Mouse (Mus musculus): ENCODE measurements around the gene Gm28047.

Gm28047 gene

DNA sequence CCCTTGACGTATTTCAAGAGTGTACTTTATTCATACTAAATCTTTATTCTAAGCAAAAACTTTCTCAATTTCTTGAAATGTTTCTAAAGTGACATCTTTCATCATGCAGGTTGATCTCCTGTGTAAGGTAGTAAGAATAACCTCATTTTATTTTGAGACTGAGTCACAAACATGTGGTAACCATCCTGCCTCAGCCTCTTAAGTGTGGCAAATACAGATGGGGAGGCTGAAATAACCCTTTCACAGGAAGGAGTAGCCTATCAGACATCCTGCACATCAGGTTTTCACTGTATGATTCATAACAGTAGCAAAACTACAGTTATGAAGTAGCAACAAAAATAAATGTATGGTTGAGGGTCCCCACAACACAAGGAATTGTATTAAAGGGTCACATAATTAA, 69.3 kb downstream of the Gm28047 start:
- DNase-seq (ENCODE audit: extremely low read depth, low read depth, low spot score): no peak

DNA sequence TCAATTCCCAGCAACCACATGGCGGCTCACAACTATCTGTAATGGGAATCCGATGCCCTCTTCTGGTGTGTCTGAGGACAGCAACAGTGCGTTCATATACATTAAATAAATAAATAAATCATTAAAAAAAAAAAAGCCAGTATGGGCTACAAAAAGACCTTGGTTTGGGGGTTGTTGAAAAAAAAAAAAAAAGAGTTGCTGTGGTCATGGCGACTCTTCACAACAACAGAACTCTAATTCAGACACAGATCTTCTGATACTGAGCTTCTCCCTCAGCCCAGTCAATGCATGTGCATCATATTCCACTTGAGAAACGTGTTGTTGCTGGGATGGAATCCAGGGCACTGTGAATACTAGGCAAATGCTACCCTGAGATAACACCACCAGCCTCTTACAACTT, 72.3 kb downstream of the Gm28047 start:
- no peak for DNase-seq (ENCODE audit: extremely low read depth, low read depth, low spot score)

DNA sequence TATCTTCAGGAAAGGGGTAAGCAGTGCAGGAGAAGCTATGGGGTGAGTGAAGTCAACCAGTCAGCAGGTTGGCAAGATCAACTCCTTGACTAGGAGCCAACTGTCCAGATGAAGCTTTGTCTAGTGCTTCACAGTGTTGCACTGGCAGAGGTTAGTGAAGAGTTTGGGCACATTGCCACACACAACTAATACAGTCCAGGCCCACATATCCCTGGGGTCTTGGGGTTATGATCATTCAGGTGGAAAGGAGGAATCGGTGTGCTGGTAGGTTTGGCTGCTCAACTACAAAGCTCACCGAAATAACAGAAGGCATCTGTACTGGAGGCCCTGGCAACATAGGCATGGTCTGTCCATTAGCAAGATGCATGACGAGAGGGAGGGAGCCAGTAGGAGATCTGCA, 77.4 kb downstream of the Gm28047 start:
- DNase-seq (ENCODE audit: extremely low read depth, low read depth, low spot score): no peak

DNA sequence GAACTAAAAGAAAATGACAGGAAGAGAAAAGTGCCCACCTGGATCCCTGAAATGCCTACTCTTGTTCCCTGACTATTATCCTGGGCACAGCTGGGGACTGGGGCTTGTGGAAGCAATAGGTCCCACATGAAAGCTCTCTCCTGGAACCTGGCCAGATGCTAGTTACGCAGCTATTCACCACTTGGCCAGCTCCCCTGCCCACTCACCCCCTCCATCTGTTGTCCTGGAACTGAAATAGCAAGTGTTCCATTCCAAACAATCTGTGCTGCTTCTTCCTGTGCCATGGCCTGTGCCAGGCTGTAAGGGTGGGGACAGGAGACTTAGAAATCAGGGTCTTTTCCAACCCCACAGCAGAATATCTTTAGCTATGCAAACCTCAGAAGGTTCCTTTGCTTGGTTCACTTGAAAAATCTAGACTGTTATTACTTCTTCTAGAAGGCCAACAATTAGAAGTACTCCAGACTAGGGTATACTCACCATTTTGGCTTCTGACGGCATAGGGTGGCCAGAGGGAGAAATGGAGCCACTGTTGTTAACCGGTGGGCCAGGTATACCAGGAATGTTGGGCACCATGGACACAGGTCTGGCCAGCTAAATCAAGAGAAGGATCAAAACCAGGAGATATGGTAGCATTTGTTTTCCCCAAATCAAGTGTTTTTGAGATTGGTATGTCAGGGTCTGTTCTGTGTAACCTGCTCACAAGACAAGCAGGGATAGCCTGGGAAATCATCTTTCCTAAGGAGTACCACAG, 78.0 kb downstream of the Gm28047 start:
- DNase-seq (ENCODE audit: extremely low read depth, low read depth, low spot score): no peak

DNA sequence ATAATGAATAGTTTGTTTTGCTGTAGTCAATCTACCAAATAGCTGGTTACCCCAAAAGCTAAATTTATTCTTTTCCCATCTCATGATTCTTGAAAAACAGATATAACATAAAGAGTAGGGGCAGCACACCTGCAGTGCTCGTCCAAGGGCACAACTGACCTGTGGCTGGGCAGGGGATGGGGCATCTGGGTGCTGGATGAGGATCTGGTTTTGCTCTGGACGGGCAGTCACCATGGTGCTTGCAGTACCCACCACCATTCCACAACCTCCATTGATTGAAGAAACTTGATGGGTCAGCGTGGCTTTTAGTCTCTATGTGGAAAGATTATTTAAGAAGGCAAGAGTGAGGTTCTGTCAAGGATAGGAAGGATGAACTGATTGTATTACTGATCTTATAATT, 78.6 kb downstream of the Gm28047 start:
- DNase-seq (ENCODE audit: extremely low read depth, low read depth, low spot score): no peak

DNA sequence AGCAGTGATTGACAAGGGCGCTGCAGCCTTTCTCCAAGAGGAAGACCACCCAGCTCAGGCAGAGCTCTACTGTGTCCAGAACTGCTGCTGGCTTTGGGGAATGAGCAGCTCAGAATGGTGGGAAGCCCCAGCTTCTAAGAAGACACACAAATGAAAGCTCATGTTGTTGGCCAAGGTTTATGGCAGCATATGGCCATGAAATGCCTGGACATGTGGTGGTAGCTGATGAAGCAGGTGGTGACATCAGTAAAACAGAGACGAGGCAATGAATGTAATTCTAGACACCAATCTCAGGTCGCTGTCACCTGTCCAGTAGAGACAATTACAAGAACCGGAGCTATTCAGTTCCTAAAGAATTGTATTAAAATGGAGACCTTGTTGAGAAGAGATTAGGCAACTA, 80.1 kb downstream of the Gm28047 start:
- DNase-seq (ENCODE audit: extremely low read depth, low read depth, low spot score): no peak

DNA sequence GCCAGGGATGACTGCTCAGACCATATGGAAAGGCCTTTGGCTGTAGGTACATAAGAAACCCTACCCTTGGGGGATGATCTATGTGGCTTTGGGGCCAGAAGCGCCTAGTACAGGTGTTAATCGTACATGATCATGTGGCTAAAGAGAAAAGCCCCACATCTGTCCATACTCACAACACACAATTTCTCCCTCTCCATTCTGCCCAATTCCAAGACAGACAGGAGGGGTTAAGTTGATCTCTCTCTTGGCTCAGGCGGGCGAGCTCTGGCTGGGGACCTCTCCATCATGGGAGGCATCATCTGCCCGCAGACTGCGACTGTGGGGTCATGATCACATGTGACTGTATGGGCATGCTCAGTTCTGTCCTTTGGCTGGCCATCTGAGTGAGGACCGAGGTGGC, 90.9 kb downstream of the Gm28047 start:
- no peak for DNase-seq (ENCODE audit: extremely low read depth, low read depth, low spot score)

DNA sequence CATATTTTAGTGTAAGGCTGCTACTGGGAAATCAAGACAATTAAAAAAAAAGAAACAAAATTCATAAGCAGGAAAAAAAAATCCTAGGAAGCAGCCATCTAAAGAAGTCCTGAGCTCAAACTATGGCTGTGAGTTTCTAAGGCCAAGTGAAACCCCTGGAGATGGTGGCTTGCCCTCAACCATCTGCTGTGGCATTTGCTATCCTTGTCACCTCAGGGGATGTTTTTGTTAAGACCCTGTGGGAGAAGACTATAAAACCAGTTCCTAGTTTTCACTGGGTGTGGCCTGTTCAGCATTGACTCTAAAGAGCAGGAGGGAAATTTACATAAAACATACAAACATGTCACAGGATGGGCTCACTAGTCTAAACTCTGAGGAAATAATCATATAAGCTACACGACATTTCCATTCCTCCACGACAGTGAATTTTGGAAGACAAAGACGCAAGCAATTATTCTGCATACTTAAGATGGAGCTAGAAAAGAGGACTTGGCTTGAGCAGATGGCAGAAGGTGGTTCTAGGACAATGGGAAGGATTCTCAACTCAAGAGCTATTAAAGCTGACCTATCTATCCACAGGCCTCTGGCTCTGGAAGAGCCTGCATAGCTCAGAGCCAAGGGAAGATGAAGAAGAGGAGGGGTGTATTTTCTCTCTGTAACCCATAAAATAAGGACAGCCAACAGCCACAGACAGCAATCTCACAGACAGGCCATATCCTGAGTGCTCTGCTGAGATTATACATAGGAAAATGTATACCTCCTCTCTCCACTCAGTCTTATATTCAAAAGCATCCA, 92.6 kb downstream of the Gm28047 start:
- no peak for DNase-seq (ENCODE audit: extremely low read depth, low read depth, low spot score)

DNA sequence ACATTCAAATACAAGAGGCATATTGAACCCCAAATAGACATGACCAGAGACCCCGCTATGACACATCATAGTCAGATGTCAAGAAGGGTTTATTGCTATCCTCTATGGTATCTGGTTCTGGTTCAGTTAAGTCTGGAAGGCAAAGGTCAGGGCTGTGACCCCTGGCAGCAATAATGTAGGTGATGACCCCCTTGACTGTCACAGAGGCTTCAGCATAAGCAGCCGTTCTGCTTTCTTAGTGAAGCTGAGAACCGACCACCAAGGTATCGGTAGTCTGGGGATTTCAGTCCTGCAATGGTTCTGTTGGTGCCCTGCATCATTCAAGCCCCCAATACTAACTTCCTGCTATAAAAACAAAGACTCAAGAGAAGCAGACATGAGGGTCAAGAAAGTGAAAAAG, 93.3 kb downstream of the Gm28047 start:
- DNase-seq (ENCODE audit: extremely low read depth, low read depth, low spot score): no peak

DNA sequence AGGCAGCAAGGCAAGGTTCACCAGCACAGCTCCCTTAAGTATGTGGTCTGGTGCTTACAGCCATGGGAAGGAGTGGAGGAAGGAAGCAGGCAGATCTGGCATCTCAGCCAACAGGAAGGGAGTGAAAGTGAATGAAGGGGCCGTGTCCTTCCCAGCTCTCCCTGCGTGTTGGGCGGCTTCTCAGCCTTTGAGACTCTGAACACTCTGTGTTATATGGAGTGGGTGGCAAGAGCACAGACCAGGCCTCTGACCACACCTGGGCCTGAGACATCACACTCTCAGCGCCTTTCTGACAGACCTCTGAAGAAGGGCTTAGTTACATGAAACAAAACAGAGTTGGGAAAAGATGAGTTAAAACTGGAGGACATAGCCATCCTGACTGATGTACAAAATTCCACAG, 94.3 kb downstream of the Gm28047 start:
- no peak for DNase-seq (ENCODE audit: extremely low read depth, low read depth, low spot score)

DNA sequence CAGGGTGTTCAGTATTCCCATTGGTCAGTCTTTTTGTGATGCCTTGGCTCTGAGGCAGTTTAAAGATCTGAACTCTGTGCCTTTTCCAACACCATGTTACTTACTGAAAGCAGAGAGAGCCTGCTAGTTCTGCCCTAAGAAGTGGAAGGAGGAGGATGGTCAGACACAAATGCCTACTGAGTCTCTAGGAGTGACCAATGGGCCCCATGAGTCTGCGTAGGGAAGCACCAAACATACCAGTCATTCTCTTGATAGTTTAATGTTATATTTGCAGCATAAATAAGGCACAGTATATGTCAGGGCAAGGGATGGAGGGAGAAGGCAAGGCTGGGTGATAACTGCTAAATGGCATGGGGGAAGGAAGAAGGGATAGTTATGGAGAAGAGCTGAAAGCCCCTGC, 96.5 kb downstream of the Gm28047 start:
- DNase-seq (ENCODE audit: extremely low read depth, low read depth, low spot score): no peak

DNA sequence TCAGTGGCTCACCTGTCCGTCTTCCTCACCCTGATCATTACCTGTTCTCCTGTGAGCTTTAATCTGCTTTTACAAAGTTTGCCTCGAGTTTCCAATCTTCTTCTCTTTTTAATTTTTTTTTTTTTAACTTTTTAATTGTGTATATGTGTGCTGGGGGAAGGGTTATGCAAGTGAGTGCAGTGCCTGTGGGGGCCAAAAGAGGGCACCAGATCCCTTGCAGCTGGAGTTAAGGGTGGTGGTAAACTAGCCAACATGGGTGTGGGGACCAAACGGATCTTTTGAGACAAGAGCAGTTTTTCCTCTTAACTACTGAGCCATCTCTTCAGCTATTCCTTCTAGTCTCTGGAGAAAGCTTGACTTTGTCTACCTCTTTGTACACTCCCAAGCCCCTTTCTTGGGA, 96.9 kb downstream of the Gm28047 start:
- no peak for DNase-seq (ENCODE audit: extremely low read depth, low read depth, low spot score)

DNA sequence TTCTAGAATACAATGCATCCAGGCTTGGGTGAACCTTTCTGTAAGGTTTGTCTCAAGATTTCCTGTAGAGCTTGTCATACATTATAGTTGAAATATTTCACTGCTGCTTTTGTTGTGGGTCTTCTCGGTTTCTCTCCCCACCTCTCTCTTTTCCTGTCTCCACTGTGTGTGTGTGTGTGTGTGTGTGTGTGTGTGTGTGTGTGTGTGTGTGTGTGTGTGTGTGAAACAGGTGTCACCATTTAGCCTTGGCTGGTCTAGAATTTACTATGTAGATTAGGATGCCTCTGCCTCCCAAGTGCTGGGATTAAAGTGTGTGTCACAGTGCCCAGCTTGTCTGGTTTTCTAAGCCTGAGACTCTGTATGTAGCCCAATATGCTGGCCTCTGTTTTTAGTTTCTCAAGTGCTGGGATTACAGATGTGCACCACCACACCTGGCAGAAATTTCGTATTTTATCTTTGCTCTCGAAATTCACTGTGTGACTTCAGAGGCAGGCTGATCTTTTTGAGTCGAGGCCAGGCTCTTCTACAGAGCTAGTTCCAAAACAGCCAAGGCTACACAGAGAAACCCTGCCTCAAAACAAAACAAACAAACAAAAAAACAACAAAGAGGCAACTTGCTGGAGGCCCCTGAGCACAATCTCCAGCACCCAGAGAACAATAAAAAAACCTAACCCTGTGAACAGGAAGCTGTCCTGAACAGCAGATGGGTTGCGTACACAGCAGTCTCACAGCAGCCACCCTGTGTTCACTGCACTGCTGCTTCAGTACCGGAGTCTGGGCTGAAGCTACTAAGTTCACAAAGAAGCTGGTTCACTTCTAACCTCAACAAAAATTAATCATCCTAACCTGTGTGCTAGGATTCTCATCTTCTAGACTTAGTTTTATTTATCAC, 98.5 kb downstream of the Gm28047 start:
- no peak for DNase-seq (ENCODE audit: extremely low read depth, low read depth, low spot score)

DNA sequence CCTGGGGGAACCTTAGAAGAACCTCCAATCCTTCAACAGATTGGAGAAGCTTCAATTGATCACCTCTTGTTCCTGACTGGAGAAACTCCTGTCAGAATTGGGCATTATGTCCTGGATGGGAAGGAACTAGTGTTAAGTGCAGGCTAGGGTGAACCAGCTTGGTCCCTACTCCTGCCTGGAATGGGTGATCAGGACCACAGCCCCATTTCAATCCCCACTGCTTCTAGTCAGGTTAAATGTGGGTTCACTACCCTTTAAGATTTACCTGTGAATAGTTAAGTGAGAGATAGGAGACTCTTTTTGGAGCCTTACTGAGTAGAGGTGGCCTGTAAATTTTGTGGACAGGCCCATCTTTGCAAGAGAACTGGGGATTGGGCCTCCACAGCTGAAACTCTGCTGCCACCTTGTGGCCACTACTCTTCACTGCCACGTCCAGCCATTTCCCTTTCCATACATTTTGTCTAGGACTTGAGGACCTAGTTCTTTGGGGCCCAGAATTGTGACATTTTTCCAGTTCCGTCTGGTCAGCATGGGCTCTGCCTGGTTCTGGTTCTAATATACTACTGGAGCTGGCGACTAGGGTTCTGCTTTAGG, 99.9 kb downstream of the Gm28047 start, which contains the start of gene Npff:
Gene Npff, minus strand, starts transcription at position 51 of the 594 bp plus-strand sequence.
- no peak for DNase-seq (ENCODE audit: extremely low read depth, low read depth, low spot score)

DNA sequence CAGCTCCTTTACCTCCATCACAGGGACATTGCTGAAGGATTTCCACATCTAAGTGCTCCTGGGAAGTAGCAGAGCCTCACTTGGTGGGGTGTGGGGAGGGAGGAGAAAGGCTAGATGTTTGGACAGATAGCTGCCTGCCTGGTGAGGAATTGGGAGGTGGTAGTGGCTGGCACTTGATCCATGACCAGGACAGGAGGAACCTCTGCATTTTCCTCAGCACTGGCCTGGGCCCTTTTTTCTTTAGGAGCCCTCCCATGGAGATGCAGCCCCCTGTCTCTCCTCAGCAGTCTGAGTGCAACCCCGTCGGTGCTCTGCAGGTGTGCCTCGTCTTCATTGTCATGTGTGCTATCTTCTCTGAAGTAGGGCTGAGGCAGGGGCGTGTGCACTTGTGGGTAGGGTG, 103.4 kb downstream of the Gm28047 start:
- DNase-seq (ENCODE audit: extremely low read depth, low read depth, low spot score): no peak

DNA sequence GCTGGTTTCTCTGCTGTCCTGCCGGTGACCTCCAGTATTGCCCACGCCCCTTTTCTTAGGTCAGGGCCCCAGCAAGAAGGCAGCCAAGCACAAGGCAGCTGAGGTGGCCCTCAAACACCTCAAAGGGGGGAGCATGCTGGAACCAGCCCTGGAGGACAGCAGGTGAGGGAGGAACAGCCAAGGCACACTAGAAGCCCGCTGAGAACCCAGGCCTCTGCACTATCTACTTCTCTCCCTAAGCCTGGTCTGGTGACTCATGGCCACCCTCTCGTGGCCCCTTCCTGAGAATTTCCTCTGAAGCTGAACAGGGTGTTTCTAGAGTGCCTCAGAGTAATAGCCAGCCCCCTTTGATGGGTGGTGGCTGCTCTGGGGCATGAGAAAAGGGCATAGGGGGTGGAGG, 104.5 kb downstream of the Gm28047 start:
- no peak for DNase-seq (ENCODE audit: extremely low read depth, low read depth, low spot score)

DNA sequence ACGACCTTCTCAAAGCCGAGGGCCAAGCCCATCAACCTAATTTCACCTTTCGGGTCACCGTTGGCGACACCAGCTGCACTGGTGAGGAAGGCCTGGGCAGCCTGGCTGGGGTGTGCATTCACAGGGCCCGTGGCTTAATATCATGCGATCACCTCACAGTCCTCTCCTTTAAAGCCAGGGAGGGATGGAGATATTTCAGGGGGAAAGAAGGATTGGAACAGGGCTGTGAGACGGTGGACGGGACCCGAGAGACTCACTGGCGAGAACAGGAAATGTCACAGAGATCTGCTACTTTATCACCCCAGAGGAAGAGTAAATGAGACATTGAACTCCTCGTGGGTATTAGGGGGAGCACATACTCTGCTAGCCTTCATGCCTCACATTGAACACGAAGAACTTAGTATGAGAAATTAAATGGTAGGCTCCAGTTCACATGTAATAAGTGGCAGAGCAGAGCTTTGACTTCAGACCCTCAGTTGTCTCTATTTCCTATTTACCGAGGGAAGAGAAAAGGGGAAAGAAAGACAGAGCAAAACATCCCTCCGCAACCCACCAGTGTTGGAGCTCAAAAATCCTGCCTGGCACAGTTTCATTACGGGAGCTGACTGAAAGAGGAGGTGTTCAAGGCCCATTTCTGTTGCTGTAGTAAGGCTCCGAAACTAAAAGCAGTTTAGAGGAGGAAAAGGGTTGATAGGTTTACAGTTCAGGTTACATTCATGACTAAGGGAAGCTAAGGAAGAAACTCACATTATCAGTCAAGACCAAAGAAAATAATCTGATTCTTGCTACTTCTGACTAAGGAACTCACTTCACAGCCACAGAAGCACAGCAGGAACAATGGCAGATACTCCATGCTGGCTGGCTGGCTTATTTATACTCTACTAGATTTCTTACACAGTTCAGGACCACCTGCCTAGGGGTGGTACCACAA, 105.4 kb downstream of the Gm28047 start:
- no peak for DNase-seq (ENCODE audit: extremely low read depth, low read depth, low spot score)

DNA sequence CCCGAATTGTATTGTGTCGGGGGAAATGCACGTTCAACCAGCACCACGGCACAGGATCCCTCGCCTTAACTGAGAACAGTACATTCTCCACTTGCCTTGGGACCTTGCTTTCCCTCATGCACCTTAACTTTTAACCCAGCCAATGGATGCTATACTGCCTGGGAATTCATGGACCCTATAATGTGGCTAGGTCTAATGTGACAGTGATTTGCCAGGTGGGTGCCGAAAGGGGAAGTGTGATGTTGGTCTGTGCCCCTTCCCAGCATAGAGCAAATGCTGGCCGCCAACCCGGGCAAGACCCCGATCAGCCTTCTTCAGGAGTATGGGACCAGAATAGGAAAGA, 106.0 kb downstream of the Gm28047 start:
- DNase-seq (ENCODE audit: extremely low read depth, low read depth, low spot score): no peak

DNA sequence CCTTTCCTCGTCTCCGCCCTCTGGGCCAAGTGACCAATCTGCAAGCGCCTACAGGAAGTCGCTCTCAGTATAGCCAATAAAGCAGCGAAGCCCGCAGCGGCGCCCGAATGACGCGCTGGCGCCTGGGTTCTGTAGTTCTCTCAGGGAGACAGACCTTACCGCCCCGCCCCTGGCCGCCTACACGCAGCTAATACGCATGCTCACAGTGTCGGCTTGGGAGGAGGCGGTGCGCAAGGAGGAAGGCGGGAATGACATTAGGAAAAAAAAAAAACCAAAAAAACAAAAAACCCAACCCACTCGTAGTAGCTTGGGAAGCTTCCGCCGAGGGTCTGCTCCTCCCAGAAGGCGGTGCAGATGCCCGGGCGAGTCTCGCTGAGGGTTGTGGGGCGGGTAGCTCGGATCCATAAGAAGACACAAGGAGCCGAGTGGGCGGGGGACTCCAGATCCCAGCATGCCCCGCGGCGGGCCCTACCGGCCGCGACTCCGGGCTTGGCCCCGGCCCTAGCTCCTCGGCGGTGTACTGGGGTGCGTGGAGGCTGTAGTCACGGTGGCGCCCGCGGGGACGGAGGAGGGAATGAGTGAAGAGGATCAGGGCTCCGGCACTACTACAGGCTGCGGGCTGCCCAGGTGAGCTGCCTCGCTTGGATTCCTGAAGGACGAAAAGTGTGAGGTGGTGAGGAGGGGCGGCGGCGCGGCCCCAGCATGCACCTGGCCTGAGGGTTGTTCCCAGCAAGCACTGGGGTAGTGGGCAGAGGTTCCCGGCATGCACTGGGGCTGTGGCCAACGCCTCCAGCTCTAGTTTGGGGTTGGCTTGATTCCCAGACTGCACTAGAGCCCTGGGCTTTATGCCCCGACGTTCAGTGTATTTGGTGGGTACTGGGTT, 106.7 kb downstream of the Gm28047 start, which contains the start of gene Tarbp2:
Gene Tarbp2, plus strand, starts transcription at position 217 of the 883 bp plus-strand sequence.
- peak; percentile 99 for DNase-seq (ENCODE audit: extremely low read depth, low read depth, low spot score)
